Mouse (Mus musculus) kidney, embryonic 16.5 days (tissue): Measurements from ENCODE around the gene Aqp3. TPM values are rescaled to one million over a fixed set of nuclear protein-coding genes. Genes with fewer than 3 reads are reported as not detected.
A peak's percentile ranks its signal among the peaks of the same experiment; 100 is the strongest.

Source experiments
- ATAC-seq: fragments of 200-750 bp; cut with Nextera tagmentation; 2 replicates; pipeline ENCODE4 v1.8.0; 2017; ENCODE audit warnings: moderate TSS enrichment; ENCODE audit not compliant: low FRiP score, low TSS enrichment
- H3K27ac ChIP-seq: fragments of 300-500 bp; sonication (generic); 2 replicates; pipeline ENCODE4 v1.5.1; 2014; ENCODE audit warnings: low read length
- H3K27me3 ChIP-seq: fragments of 300-500 bp; sonication (generic); 2 replicates; pipeline ENCODE4 v1.6.1; 2014; ENCODE audit warnings: low read length, control low read depth, mixed read lengths; ENCODE audit not compliant: insufficient read depth
- H3K36me3 ChIP-seq: fragments of 300-500 bp; sonication (generic); 2 replicates; pipeline ENCODE4 v1.6.1; 2014; ENCODE audit warnings: low read length, control low read depth, mixed read lengths; ENCODE audit not compliant: insufficient read depth
- H3K4me1 ChIP-seq: fragments of 300-500 bp; sonication (generic); 2 replicates; pipeline ENCODE4 v1.6.1; 2014; ENCODE audit warnings: low read length, control low read depth, mixed read lengths; ENCODE audit not compliant: insufficient read depth
- H3K4me2 ChIP-seq: fragments of 300-500 bp; sonication (generic); replicated peaks from 2 replicates; pipeline ENCODE4 v1.6.1; 2014; ENCODE audit warnings: low read depth, low read length
- H3K4me3 ChIP-seq: fragments of 300-500 bp; sonication (generic); 2 replicates; pipeline ENCODE4 v1.5.1; 2014; ENCODE audit warnings: mild to moderate bottlenecking, low read length
- H3K9ac ChIP-seq: fragments of 300-500 bp; sonication (generic); replicated peaks from 2 replicates; pipeline ENCODE4 v1.6.1; 2014; ENCODE audit warnings: low read length
- H3K9me3 ChIP-seq: fragments of 300-500 bp; sonication (generic); 2 replicates; pipeline ENCODE4 v1.6.1; 2016; ENCODE audit warnings: low read length, control low read depth
- WGBS: fragments of 180-500 bp; shearing (Covaris S2); extraction: QIAGEN DNeasy Blood & Tissue Kit; methylation state at CpG from one replicate; pipeline ENCODE4 v1.1.7; 2014; 5-methylcytosine and 5-hydroxymethylcytosine counted together
- polyA plus RNA-seq: library from polyadenylated mRNA; unstranded; fragments of >200 nt; fragmentation: Nextera tagmentation; extraction: Ambion mirVana; gene quantifications from 2 replicates; pipeline ENCODE4 v1.2.1, GENCODE M21; 2015

Gene Aqp3
- polyA plus RNA-seq, 1 experiment from 2014 or later: 56.8 TPM

DNA sequence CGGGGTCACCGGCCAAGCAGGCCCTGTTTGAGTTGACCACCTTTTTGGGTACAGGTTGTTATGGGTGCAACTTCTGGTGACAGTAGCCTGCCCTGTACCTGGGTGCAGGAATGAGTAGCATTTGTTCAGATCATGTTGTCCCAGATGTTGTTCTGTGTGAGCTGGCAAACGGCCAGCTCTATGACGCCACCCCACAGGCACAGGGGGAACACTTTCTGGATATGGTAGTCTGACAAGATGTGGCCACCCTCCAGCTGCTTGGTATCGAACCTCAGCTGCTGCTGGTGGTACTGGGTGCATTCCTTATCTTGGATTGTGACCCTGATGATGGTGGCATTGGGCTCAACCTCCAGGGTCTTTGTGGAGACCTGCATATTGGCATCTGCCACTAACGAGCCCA, 34.5 kb upstream of the Aqp3 start:
- ATAC-seq: no peak
- Histone ChIP-seq H3K27me3 (no peaks in the 10 kb centered on the region), H3K36me3 (no peaks in the 10 kb centered on the region), H3K4me1 (peaks cover 15% of the 10 kb centered on the region), H3K27ac (no peak overlapping the region), H3K4me2 (no peak overlapping the region), H3K9ac (no peak overlapping the region), H3K4me3 (no peak overlapping the region), H3K9me3 (no peaks in the 10 kb centered on the region)
- WGBS: 85% methylated on average over 6 of the region's 6 CpGs

- 82% methylated on average over 3 of the region's 3 CpGs for WGBS
These were observed 31.9 kb upstream of the Aqp3 start for GRCm38 (mm10) chr4:41129836-41130235.

DNA sequence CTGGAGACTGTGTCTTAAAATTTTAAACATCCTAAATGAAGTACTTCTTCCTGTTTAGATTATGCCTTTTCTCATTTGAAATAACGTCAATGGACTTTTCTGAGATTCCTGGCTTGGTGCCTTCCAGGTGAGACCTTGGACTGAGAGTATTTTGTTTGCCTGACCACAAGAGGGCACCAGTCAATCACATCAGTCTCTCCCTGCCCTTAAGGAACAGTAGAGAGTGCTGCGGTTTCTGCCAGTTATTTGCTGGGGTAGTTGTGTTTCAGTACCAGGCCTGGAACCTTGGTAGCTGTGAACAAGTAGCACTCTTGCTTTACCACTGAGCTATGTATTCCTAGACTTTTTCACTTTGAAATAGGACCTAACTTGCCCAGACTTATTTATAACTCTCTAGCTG, 31.4 kb upstream of the Aqp3 start:
- no peak overlapping the region for H3K4me3 ChIP-seq
- H3K27ac ChIP-seq: no peak overlapping the region
- no peaks in the 10 kb centered on the region for H3K36me3 ChIP-seq
- no peak for ATAC-seq
- no peaks in the 10 kb centered on the region for H3K27me3 ChIP-seq
- no peaks in the 10 kb centered on the region for H3K9me3 ChIP-seq
- 5% methylated on average over 2 of the region's 2 CpGs for WGBS
- H3K4me2 ChIP-seq: no peak overlapping the region
- peaks cover 7% of the 10 kb centered on the region for H3K4me1 ChIP-seq
- H3K9ac ChIP-seq: no peak overlapping the region

More at GRCm38 (mm10) chr4:41129836-41130235, 31.9 kb upstream of the Aqp3 start:
- Histone ChIP-seq H3K36me3 (no peaks in the 10 kb centered on the region), H3K9ac (no peak overlapping the region), H3K4me3 (no peak overlapping the region), H3K4me1 (peaks cover 11% of the 10 kb centered on the region), H3K4me2 (no peak overlapping the region), H3K27me3 (no peaks in the 10 kb centered on the region), H3K27ac (no peak overlapping the region), H3K9me3 (no peaks in the 10 kb centered on the region)
- ATAC-seq: no peak

- Histone ChIP-seq H3K36me3 (peaks cover 28% of the 10 kb centered on the region), H3K27me3 (no peaks in the 10 kb centered on the region), H3K4me3 (peak within 1 kb of the TSS; percentile 87), H3K9ac (peak within 1 kb of the TSS; percentile 77), H3K4me1 (peaks cover 6% of the 10 kb centered on the region), H3K27ac (peak within 1 kb of the TSS; percentile 63; the same call in 1 of the 2 replicates), H3K9me3 (no peaks in the 10 kb centered on the region), H3K4me2 (peak within 1 kb of the TSS; percentile 93)
- ATAC-seq: peak; percentile 100
- WGBS: 2% methylated on average over 29 of the region's 29 CpGs
These were observed 26.4 kb upstream of the Aqp3 start, which contains the start of gene Nol6 for GRCm38 (mm10) chr4:41124180-41124951. Gene Nol6 (minus strand): TSS chr4:41124455.

DNA sequence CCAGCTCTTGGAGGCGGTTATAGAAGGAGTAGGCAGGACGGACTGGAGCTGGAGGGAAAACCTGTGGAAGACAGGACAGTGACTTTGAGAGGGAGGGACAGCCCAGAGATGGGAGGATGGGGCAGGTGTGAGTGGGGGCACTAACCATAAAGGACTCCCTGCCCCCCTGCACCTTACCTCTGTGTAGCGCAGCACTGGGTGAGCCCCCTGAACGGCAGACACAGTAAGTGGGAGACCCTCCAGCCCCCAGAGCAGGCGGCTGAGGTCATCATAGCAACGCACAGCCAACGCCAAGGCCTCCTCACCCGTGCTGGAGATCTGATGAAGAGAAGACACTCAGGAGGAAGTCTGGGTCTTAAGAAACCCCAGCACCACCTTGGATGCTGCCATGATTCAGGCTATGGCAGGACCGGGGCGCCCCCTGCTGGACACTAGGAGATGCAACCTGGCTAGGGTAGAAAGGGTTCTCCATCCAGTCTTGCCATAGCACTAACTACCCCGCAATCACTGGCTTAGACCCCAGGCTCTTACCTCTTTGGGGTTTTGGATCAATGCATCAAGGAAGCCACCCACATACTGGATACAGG, 20.8 kb upstream of the Aqp3 start:
- H3K27ac ChIP-seq: no peak overlapping the region
- H3K4me3 ChIP-seq: no peak overlapping the region
- no peaks in the 10 kb centered on the region for H3K9me3 ChIP-seq
- H3K27me3 ChIP-seq: no peaks in the 10 kb centered on the region
- H3K4me1 ChIP-seq: peaks cover 6% of the 10 kb centered on the region
- no peak overlapping the region for H3K9ac ChIP-seq
- 72% methylated on average over 11 of the region's 11 CpGs for WGBS
- ATAC-seq: peak; percentile 41
- H3K4me2 ChIP-seq: no peak overlapping the region
- peaks cover 81% of the 10 kb centered on the region for H3K36me3 ChIP-seq

DNA sequence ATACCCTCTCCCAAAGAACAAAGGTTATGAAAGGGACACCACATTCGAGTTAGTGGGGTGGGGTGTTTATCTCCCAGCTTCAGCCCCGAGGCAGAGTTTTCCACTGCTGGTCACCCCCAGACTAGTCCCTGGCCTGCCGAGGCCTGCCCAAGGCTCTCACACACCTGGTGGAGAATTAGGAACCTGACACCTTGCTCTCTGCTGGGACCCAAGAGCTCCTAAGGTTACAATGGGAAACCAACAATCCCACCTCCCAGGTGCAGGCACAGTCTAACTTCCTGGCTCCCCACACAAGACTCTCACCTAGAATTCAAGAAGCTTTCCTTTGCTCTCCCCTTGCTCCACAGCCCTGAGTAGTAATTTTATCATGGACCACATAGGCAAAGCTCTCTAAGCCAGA, 18.8 kb upstream of the Aqp3 start:
- Histone ChIP-seq H3K36me3 (peaks cover 78% of the 10 kb centered on the region), H3K27me3 (no peaks in the 10 kb centered on the region), H3K4me3 (no peak overlapping the region), H3K9ac (no peak overlapping the region), H3K9me3 (no peaks in the 10 kb centered on the region), H3K4me2 (no peak overlapping the region), H3K27ac (no peak overlapping the region), H3K4me1 (no peaks in the 10 kb centered on the region)
- no peak for ATAC-seq
- 79% methylated on average over 3 of the region's 3 CpGs for WGBS

DNA sequence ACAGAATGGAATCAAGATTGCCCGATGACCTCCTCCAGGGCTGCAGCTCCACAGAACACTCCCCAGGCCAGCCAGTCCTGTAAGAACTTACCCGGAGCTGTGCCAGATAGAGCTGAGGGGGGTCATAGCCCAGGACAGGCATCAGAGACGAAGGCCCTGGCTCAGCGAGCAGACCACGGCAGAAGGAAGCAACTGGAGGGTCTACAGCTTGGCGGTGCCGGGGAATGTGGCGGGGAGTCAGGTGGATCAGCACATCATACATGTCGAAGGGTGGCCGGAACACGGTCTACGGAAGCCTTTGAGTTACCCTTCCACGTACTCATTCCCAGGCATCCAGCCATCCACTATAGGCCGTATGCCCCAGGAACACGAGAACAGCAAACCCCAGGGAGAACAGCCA, 17.8 kb upstream of the Aqp3 start:
- H3K36me3 ChIP-seq: peaks cover 68% of the 10 kb centered on the region

GRCm38 (mm10) chr4:41115074-41115473, 17.1 kb upstream of the Aqp3 start:
- Histone ChIP-seq H3K9me3 (no peaks in the 10 kb centered on the region), H3K4me2 (no peak overlapping the region), H3K9ac (no peak overlapping the region), H3K27me3 (no peaks in the 10 kb centered on the region), H3K27ac (no peak overlapping the region), H3K4me3 (no peak overlapping the region), H3K36me3 (peaks cover 60% of the 10 kb centered on the region), H3K4me1 (no peaks in the 10 kb centered on the region)
- ATAC-seq: no peak
- 91% methylated on average over 6 of the region's 6 CpGs for WGBS

More for the DNA sequence above, 17.8 kb upstream of the Aqp3 start:
- no peaks in the 10 kb centered on the region for H3K4me1 ChIP-seq
- no peak overlapping the region for H3K4me3 ChIP-seq
- H3K4me2 ChIP-seq: no peak overlapping the region
- H3K9me3 ChIP-seq: no peaks in the 10 kb centered on the region
- ATAC-seq: no peak
- H3K9ac ChIP-seq: no peak overlapping the region
- no peak overlapping the region for H3K27ac ChIP-seq
- H3K27me3 ChIP-seq: no peaks in the 10 kb centered on the region
- 93% methylated on average over 15 of the region's 15 CpGs for WGBS

DNA sequence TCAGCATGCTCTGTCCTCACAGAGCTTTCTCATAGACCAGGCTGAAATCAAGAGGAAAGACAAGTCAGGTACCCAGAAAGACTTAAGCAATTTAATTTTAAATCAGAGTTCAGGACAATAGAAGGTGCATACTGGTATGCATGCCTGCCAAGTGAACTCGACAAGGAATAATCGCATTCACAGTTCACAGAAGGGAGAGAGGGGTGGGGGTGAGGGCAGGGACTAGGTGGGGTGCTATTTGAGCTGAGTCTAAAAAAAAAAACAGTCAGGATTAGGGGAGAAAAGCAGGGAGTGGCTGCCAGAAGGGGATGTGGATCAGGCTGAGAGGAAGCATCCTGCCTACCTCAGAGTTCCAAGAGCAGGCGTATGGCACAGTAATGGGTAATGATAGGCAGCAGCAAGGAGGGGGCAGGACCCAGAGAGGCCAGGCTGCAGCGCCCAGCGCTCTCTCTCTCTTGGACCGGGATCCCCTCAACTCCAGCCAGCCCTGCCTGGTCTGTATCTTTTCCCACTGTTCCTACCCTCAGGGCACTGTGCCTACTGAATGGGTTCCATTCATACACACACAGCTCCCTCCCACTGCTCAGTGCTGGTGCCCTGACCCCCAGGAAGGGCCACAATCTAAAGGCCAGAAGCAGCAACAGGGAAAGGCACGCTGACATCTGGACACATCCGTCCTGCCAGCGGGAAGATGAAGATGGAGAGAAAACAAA, 16.5 kb upstream of the Aqp3 start:
- 89% methylated on average over 9 of the region's 9 CpGs for WGBS
- Histone ChIP-seq H3K4me1 (no peaks in the 10 kb centered on the region), H3K9me3 (no peaks in the 10 kb centered on the region), H3K36me3 (peaks cover 55% of the 10 kb centered on the region), H3K4me2 (no peak overlapping the region), H3K27ac (no peak overlapping the region), H3K9ac (no peak overlapping the region), H3K4me3 (no peak overlapping the region), H3K27me3 (no peaks in the 10 kb centered on the region)
- no peak for ATAC-seq
